Mouse (Mus musculus) spleen, adult 10 weeks (tissue): Measurements from ENCODE around the gene Tlx1. TPM values are rescaled to one million over a fixed set of nuclear protein-coding genes. Genes with fewer than 3 reads are reported as not detected.

ENCODE experiments used
- polyA plus RNA-seq: library from polyadenylated mRNA; stranded (reverse); fragments of 350-450 nt; fragmentation: Illumina TruSeq; extraction: RNeasy Lipid Tissue Mini Kit (QIAGEN cat#74804); gene quantifications from one replicate; pipeline ENCODE4 v1.2.3, GENCODE M21; 2015; ENCODE audit warnings: low replicate concordance; ENCODE audit not compliant: insufficient read depth

The Tlx1 gene
- 13.9 TPM for polyA plus RNA-seq

GRCm38 (mm10) chr19:45150490-45151181 lies at the start of gene Tlx1:
TSS of gene Tlx1 (plus strand) at chr19:45150680.

Other genes starting within 250 kb of the Tlx1 start
- 48.8 TPM for gene Slf2, start 219.5 kb upstream of the Tlx1 start, polyA plus RNA-seq
- 0.43 TPM for gene Sema4g, start 161.6 kb upstream of the Tlx1 start, polyA plus RNA-seq
- gene Twnk, start 145.0 kb upstream of the Tlx1 start, polyA plus RNA-seq, result 10.0 TPM
- 27.6 TPM for gene Mrpl43, start 144.2 kb upstream of the Tlx1 start, polyA plus RNA-seq
- gene Lzts2, start 136.3 kb upstream of the Tlx1 start, polyA plus RNA-seq, result 1.8 TPM
- gene Pdzd7, start 105.0 kb upstream of the Tlx1 start, polyA plus RNA-seq, result not detected
- gene Sfxn3, start 103.2 kb upstream of the Tlx1 start, polyA plus RNA-seq, result 38.2 TPM
- gene Kazald1, start 75.4 kb upstream of the Tlx1 start, polyA plus RNA-seq, result 26.5 TPM
- gene Lbx1, start 85.1 kb downstream of the Tlx1 start, polyA plus RNA-seq, result not detected
- 26.8 TPM for gene Btrc, start 213.1 kb downstream of the Tlx1 start, polyA plus RNA-seq